Mouse (Mus musculus) embryonic facial prominence, embryonic 14.5 days (tissue): ENCODE data around the gene Dhx37. TPM values are rescaled to one million over a fixed set of nuclear protein-coding genes. Genes with fewer than 3 reads are reported as not detected.
A peak's percentile ranks its signal among the peaks of the same experiment; 100 is the strongest.

Experiments used
- ATAC-seq: fragments of 200-750 bp; cut with Nextera tagmentation; 2 replicates; pipeline ENCODE4 v1.8.0; 2017; ENCODE audit warnings: low read depth, moderate number of reproducible peaks, moderate TSS enrichment
- DNase-seq: peaks from one replicate; pipeline ENCODE4 v3.0.0-alpha.2; 2015; ENCODE audit warnings: low spot score
- H3K27ac ChIP-seq: fragments of 300-500 bp; sonication (generic); replicated peaks from 2 replicates; pipeline ENCODE4 v1.5.1; 2014; ENCODE audit warnings: low read depth, mild to moderate bottlenecking, low read length, moderate library complexity
- H3K27me3 ChIP-seq: fragments of 300-500 bp; sonication (generic); replicated peaks from 2 replicates; pipeline ENCODE4 v1.6.1; 2014; ENCODE audit warnings: low read length; ENCODE audit not compliant: control insufficient read depth, insufficient read depth
- H3K36me3 ChIP-seq: fragments of 300-500 bp; sonication (generic); 2 replicates; pipeline ENCODE4 v1.6.1; 2014; ENCODE audit warnings: low read length, mixed read lengths; ENCODE audit not compliant: control insufficient read depth, insufficient read depth
- H3K4me1 ChIP-seq: fragments of 300-500 bp; sonication (generic); 2 replicates; pipeline ENCODE4 v1.6.1; 2014; ENCODE audit warnings: antibody characterized with exemption, low read length; ENCODE audit not compliant: control insufficient read depth, insufficient read depth
- H3K4me2 ChIP-seq: fragments of 300-500 bp; sonication (generic); 2 replicates; pipeline ENCODE4 v1.6.1; 2014; ENCODE audit warnings: low read depth, mild to moderate bottlenecking, low read length, moderate library complexity, mixed read lengths
- H3K4me3 ChIP-seq: fragments of 300-500 bp; sonication (generic); 2 replicates; pipeline ENCODE4 v1.5.1; 2014; ENCODE audit warnings: low read depth, mild to moderate bottlenecking, low read length
- H3K9ac ChIP-seq: fragments of 300-500 bp; sonication (generic); 2 replicates; pipeline ENCODE4 v1.6.1; 2014; ENCODE audit warnings: low read depth, mild to moderate bottlenecking, low read length, moderate library complexity, mixed read lengths
- H3K9me3 ChIP-seq: fragments of 300-500 bp; sonication (generic); 2 replicates; pipeline ENCODE4 v1.6.1; 2016; ENCODE audit warnings: low read length; ENCODE audit not compliant: control insufficient read depth
- WGBS: fragments of 180-500 bp; shearing (Covaris S2); extraction: QIAGEN DNeasy Blood & Tissue Kit; methylation state at CpG from one replicate; pipeline ENCODE4 v1.1.7; 2014; 5-methylcytosine and 5-hydroxymethylcytosine counted together
- polyA plus RNA-seq: library from polyadenylated mRNA; unstranded; fragments of >200 nt; fragmentation: Nextera tagmentation; extraction: Ambion mirVana; gene quantifications from 2 replicates; pipeline ENCODE4 v1.2.1, GENCODE M21; 2014

Dhx37 gene
- polyA plus RNA-seq, 1 experiment from 2014 or later: 4.8 TPM

DNA sequence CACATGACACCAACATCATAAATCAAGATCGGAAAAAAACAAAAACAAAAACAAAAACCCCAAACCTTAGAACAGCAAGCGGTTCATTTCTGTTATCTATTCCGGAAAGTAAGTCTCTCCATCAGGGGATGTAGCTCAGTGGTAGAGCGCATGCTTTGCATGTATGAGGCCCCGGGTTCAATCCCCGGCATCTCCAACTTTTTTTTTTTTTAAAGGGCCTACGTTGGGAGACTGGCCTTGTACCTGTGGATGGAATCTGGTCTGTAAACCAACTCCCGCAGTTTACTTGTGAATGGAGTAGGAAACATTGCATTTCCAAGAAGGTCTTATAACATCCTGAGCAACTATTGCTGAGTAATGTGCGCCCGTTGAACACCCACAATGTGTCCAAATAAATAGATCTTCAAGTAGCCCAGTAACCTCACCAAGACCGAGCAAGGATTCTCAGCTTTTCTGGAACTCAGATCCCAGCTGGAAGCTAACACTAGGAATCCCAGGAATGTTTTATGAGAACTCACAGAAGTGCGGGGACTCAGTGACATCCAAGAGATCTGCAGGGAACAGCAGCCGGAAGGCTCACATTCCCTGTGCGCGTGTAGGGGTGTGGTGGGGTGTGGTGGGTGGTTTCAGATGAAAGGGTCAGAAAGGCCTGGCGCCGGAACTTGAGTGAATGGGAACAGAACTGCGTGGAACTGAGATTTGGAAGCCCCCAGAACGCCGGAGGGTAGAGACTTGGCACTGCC lies 24.4 kb downstream of the Dhx37 start:
- Histone ChIP-seq H3K4me1 (peaks cover 9% of the 10 kb centered on the region; the same call in 1 of the 2 replicates), H3K9me3 (no peaks in the 10 kb centered on the region), H3K27ac (no peak overlapping the region; the same call in 1 of the 2 replicates), H3K4me2 (peak overlapping the region; percentile 52), H3K36me3 (peaks cover 11% of the 10 kb centered on the region), H3K9ac (peak overlapping the region; percentile 43; the same call in 1 of the 2 replicates), H3K27me3 (no peaks in the 10 kb centered on the region), H3K4me3 (peak overlapping the region; percentile 37)
- ATAC-seq: no peak
- peak; percentile 72 for DNase-seq
- 7% methylated on average over 20 of the region's 20 CpGs for WGBS

DNA sequence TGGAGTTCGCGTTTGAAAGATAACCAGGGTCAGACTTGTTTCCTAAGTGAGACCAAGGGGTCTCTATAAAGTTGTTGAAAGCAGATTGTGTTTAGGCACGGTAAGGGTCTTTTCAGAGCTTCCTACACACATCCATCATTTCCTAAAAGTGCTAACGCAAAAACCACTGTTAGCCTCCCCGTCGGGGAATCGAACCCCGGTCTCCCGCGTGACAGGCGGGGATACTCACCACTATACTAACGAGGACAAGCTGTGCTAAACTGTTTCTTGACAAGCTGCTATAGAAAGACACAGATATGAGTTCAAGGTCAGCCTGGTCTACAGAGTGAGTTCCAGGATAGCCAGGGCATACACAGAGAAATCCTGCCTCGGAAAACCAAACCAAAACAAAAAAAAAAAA lies 25.1 kb downstream of the Dhx37 start:
- no peaks in the 10 kb centered on the region for H3K9me3 ChIP-seq
- H3K4me2 ChIP-seq: peak overlapping the region; percentile 52
- no peak overlapping the region; the same call in 1 of the 2 replicates for H3K27ac ChIP-seq
- no peaks in the 10 kb centered on the region for H3K27me3 ChIP-seq
- H3K4me1 ChIP-seq: peaks cover 9% of the 10 kb centered on the region; the same call in 1 of the 2 replicates
- peak; percentile 66 for ATAC-seq
- peak overlapping the region; percentile 43; the same call in 1 of the 2 replicates for H3K9ac ChIP-seq
- 0% methylated on average over 13 of the region's 13 CpGs for WGBS
- DNase-seq: peak; percentile 91
- H3K36me3 ChIP-seq: peaks cover 6% of the 10 kb centered on the region; the same call in 1 of the 2 replicates
- peak overlapping the region; percentile 37 for H3K4me3 ChIP-seq

DNA sequence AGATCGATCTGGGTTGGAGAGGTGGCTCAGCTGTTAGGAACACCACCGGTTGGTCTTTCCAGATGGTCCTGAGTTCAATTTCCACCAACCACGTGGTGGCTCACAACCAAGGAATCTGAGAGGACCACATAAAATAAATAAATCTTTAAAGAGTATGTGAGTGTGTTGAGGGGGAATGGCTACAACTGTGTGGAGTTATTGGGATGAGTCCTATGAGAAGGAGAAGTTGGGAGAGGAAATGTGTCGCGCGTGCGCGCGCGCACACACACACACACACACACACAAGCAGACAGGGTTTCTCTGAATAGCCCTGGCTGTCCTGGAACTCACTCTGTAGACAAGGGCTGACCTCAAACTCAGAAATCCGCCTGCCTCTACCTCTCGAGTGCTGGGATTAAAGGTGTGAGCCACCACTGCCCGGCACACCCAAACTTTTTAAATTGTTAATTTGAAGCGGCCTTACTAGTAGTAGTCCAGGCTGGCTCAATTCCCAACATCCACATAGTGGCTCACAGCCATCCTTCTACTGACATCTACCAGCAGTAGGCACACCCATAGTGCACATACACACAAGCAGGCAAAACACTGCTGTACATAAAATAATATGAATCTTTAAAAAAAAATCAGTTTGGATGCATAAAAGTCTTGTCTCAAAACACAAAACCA lies 25.9 kb downstream of the Dhx37 start:
- Histone ChIP-seq H3K36me3 (no peaks in the 10 kb centered on the region), H3K4me3 (peak overlapping the region; percentile 37; the same call in 1 of the 2 replicates), H3K27me3 (no peaks in the 10 kb centered on the region), H3K9ac (no peak overlapping the region), H3K27ac (no peak overlapping the region), H3K4me2 (peak overlapping the region; percentile 30; the same call in 1 of the 2 replicates), H3K9me3 (no peaks in the 10 kb centered on the region), H3K4me1 (peaks cover 9% of the 10 kb centered on the region; the same call in 1 of the 2 replicates)
- WGBS: 76% methylated on average over 14 of the region's 14 CpGs
- ATAC-seq (no peak), DNase-seq (no peak)

DNA sequence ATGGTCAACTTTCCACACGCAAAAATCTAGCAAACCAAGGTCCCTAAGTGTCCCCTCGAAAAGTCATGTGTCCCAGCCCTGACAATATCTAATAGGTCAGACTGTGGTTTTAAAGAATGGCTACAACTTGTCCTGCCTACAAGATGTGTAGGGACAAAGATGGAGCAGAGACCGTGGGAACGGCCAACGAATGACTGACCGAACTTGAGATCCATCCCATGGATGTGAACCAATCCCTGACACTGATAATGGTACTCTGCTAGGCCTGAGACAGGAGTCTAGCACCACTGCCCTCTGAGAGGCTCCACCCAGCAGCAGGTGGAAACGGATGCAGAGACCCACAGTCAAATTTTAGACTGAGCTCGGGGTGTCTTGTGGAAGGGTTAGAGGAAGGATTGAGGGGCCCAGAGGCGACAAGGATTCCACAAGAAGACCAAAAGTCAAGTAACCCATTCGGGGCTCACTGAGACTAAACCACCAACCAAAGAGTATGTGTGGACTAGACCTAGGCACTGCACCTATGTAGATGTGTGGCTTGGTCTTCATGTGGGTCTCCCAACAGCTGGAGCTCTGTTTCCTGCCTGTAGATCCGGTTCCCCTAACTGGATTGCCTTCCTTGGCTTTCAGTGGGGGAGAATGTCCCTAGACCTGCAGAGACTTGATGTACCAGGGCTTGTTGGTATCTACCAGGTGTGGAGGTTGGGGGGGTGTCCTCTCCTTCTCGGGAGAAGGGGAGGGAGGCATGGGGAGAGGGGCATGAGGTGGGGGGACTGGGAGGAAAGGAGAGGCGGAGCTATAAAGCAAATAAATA lies 26.7 kb downstream of the Dhx37 start:
- H3K9ac ChIP-seq: peak overlapping the region; percentile 74
- peak overlapping the region; percentile 74 for H3K4me2 ChIP-seq
- 52% methylated on average over 13 of the region's 13 CpGs for WGBS
- peak overlapping the region; percentile 86 for H3K27ac ChIP-seq
- no peaks in the 10 kb centered on the region for H3K9me3 ChIP-seq
- ATAC-seq (no peak), DNase-seq (no peak)
- H3K4me3 ChIP-seq: peak overlapping the region; percentile 67
- H3K4me1 ChIP-seq: peaks cover 9% of the 10 kb centered on the region; the same call in 1 of the 2 replicates
- H3K27me3 ChIP-seq: no peaks in the 10 kb centered on the region; the same call in 1 of the 2 replicates
- H3K36me3 ChIP-seq: no peaks in the 10 kb centered on the region

DNA sequence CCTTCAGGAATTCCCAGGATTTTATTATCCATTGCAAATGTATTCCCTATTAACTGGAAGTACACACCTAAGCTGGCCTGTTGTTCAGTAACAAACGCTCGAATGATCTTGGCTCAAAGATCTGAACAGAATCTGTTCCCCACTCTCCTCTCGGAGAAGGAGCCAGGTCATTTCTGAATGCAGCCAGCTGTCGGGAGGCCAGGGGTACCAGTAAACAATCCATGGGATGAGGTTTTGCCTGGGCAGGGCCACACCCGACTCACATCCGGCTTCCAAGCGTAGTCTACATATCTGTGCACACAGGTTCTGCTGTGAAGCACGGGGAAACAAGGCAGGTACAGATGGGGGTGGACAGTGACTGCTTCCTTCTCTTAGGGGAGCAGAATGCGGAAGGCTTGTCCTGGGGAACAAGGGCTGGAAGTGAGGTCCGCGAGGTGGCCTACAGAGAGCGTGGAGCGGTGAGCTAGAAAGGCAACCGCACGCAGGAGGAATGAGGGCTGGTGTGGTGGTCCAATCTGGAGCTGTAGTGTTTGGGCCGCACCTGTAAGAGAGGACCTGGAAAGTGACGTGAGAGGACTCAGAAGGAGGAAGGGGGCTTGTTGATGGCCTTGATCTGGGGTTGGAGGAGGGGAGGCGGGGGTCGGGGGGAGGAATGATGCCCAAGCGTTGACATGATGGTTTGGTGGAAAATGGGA lies 27.5 kb downstream of the Dhx37 start:
- Histone ChIP-seq H3K27ac (peak overlapping the region; percentile 86), H3K27me3 (no peaks in the 10 kb centered on the region; the same call in 1 of the 2 replicates), H3K36me3 (no peaks in the 10 kb centered on the region), H3K4me2 (peak overlapping the region; percentile 74), H3K9me3 (no peaks in the 10 kb centered on the region), H3K4me1 (peaks cover 9% of the 10 kb centered on the region; the same call in 1 of the 2 replicates), H3K9ac (peak overlapping the region; percentile 74), H3K4me3 (peak overlapping the region; percentile 67)
- 3% methylated on average over 20 of the region's 20 CpGs for WGBS
- DNase-seq (peak; percentile 71), ATAC-seq (peak; percentile 23; the same call in 1 of the 2 replicates)

DNA sequence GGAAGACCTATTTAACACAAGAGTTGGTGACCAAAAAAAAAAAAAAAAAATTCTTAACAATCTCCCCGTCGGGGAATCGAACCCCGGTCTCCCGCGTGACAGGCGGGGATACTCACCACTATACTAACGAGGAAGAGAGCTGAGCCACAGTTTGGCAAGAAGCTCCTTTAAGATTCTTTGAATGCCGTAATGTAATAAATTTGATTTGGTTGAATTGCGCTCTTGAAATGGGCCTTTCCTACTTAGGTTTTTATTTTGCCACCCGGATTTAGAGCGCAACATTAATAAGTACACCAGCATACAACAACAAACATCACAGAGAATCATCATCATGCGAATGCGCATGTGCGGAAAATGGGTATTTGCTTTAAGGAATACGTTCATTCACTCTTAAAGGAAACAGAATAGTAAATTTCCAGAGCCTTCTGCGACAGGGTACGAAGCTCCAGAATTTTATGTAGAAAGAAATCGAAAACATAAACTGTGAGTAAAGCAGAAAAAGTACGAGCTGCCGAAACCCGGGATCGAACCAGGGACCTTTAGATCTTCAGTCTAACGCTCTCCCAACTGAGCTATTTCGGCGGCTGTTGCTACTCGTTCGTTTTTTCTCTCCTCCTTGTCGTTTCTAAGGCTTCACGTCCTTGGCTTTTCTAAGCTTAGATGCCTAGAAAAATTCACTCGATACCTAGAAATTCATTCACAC lies 28.2 kb downstream of the Dhx37 start:
- DNase-seq (peak; percentile 87), ATAC-seq (peak; percentile 65)
- WGBS: under 1% methylated on average over 31 of the region's 31 CpGs
- Histone ChIP-seq H3K4me2 (peak overlapping the region; percentile 74), H3K4me3 (peak overlapping the region; percentile 67), H3K27me3 (no peaks in the 10 kb centered on the region; the same call in 1 of the 2 replicates), H3K9me3 (no peaks in the 10 kb centered on the region), H3K9ac (peak overlapping the region; percentile 74), H3K4me1 (peaks cover 9% of the 10 kb centered on the region; the same call in 1 of the 2 replicates), H3K36me3 (no peaks in the 10 kb centered on the region), H3K27ac (peak overlapping the region; percentile 86)

DNA sequence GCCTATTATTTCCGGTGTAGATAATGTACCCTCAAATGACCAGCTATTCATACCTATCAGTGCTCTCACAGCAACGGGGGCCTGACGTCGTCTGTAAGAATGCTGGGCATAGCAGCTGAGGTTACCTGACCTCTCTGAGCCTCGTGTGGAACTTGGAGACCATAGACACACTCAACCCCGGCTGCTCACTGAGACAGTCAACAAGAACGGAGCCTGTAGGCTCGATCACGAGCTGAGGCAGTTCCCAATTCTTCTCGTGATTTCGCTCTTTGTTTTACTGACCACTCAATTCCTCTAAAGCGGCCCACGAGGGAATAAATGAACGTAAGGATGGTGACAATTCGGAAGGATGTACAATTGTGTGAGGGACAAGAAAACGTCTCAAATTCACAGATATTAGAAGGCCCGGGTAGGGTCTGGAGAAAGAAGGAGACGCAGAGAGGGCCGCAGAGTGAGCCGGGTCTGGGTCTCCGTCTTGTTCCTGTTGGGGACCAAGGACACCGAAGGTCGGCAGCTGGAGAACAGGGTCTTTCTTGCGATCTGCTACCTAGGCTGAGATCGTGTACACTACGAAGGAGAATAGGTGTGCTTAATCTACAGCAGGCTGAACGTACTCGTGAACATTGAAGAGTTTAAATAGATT lies 28.9 kb downstream of the Dhx37 start:
- Histone ChIP-seq H3K4me1 (peaks cover 8% of the 10 kb centered on the region; the same call in 1 of the 2 replicates), H3K9ac (peak overlapping the region; percentile 74), H3K27me3 (no peaks in the 10 kb centered on the region; the same call in 1 of the 2 replicates), H3K4me2 (peak overlapping the region; percentile 66), H3K36me3 (no peaks in the 10 kb centered on the region), H3K9me3 (no peaks in the 10 kb centered on the region), H3K27ac (peak overlapping the region; percentile 86), H3K4me3 (peak overlapping the region; percentile 67)
- DNase-seq: peak; percentile 88
- under 1% methylated on average over 28 of the region's 28 CpGs for WGBS
- peak; percentile 31; the same call in 1 of the 2 replicates for ATAC-seq
